Mouse (Mus musculus) erythroblast, embryonic 14.5 days (primary cell): ENCODE results near the gene Pde1a. TPM values are rescaled to one million over a fixed set of nuclear protein-coding genes. Genes with fewer than 3 reads are reported as not detected.

Experiments used
- H3K27me3 ChIP-seq: 2 replicates; pipeline ENCODE4 v1.6.1; 2012; ENCODE audit warnings: inconsistent platforms; ENCODE audit not compliant: control insufficient read depth
- H3K36me3 ChIP-seq: 2 replicates; pipeline ENCODE4 v1.6.1; 2012; ENCODE audit warnings: mild to moderate bottlenecking, inconsistent platforms; ENCODE audit not compliant: control insufficient read depth
- H3K4me1 ChIP-seq: 2 replicates; pipeline ENCODE4 v1.6.1; 2012; ENCODE audit warnings: inconsistent platforms; ENCODE audit not compliant: control insufficient read depth
- H3K4me3 ChIP-seq: replicated peaks from 2 replicates; pipeline ENCODE3; 2012; ENCODE audit warnings: moderate library complexity, mild to moderate bottlenecking, inconsistent platforms
- H3K9me3 ChIP-seq: 2 replicates; pipeline ENCODE4 v1.6.1; 2012; ENCODE audit warnings: low read length, inconsistent platforms, mixed read lengths; ENCODE audit not compliant: control insufficient read depth
- GATA1 ChIP-seq: IDR thresholded peaks from 2 replicates; pipeline ENCODE4 v1.6.1; 2012; ENCODE audit warnings: low read length, inconsistent platforms, mixed read lengths
- TAL1 ChIP-seq: IDR thresholded peaks from 3 replicates; pipeline ENCODE4 v1.6.1; 2012; ENCODE audit warnings: low read length, inconsistent platforms, mixed read lengths
- polyA plus RNA-seq: library from polyadenylated mRNA; stranded (reverse); fragments of >175 nt; gene quantifications from 2 replicates; pipeline ENCODE4 v1.2.3, GENCODE M21; 2012

Pde1a gene
- polyA plus RNA-seq, 1 experiment: not detected

GRCm38 (mm10) chr2:80132677-80133076 lies 3.4 kb upstream of the Pde1a start:
- Histone ChIP-seq H3K36me3 (no peaks in the 10 kb centered on the region), H3K27me3 (no peaks in the 10 kb centered on the region), H3K9me3 (peaks cover 13% of the 10 kb centered on the region), H3K4me3 (no peak overlapping the region), H3K4me1 (no peaks in the 10 kb centered on the region)
- no peak for TF ChIP-seq GATA1
- no peak for TF ChIP-seq TAL1

DNA sequence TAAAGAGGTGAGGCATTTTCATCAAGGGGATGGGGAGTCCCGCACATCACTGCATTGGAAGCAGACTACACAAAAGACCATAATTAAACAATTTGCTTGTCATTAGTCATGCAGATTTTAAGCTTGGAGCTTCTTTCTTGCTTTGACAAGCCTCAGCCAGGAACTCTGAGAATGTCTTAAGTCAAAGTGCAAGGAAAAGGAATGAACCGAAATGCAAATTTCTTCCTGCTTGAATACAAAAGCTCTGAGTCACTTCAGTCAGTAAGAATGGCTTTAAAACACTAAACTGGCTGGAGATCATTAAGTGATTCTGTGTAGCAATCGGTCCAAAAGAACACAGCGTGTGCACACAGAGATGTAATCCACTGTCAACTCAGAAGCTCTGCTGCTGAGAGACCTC lies 2.6 kb downstream of the Pde1a start:
- no peak overlapping the region for H3K4me3 ChIP-seq
- H3K9me3 ChIP-seq: peaks cover 10% of the 10 kb centered on the region
- H3K27me3 ChIP-seq: no peaks in the 10 kb centered on the region
- TF ChIP-seq GATA1: no peak
- no peak for TF ChIP-seq TAL1
- no peaks in the 10 kb centered on the region for H3K36me3 ChIP-seq
- H3K4me1 ChIP-seq: no peaks in the 10 kb centered on the region

DNA sequence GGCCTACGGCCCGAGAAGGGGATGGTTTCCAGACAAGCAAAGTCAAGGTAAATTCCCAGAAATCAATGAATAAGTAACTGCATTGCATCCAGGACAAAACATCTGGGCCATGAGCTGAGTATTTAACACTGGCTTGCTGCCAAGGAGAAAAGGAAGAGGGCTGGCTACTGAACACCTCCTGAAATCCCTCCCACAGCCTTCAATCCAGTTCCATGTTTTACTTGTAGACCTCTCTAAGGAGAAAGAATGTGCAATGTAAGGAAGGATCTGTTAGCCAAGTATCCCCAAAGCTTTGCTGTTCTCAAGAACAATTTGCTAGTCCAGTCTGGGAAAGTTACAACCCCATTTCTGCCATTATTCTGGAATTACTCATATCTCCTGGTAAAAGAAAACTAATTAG lies 42.4 kb downstream of the Pde1a start:
- Histone ChIP-seq H3K4me1 (no peaks in the 10 kb centered on the region), H3K9me3 (no peaks in the 10 kb centered on the region), H3K27me3 (no peaks in the 10 kb centered on the region), H3K36me3 (no peaks in the 10 kb centered on the region), H3K4me3 (no peak overlapping the region)
- TF ChIP-seq TAL1: no peak
- no peak for TF ChIP-seq GATA1

DNA sequence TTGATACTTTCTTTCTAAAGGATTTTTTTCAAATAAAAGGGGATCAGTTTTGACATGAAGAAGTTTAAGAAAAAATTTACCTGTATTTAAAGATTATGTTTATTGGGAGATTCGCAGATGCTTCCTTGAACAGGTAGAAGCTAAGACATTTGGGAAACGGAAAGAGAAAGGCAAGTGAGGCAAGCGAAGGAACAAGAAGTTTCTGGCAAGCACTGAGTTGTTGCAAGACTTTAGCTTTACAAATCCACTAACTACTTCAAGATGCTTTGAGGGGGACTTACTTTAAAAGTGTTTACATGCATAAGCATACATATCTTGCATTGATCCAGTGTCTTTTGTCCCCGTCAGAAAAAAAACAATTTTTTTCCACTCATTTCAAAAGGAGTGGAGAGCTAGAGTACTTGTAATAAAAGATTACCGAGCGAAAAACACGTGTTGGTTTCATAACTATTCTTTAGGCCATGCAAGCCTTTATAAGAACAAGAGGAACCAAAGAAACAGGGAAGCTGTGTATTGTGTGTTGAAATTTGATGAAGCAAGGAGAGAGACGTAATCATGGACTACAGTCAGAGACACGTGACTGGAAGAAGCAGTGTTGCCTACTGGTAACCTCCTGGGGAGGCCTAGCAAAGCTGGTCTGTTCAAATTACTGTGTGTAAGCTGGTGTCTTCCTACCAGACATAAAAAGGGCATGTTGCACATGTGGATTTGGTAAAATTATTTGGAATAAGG lies 49.0 kb downstream of the Pde1a start:
- no peaks in the 10 kb centered on the region for H3K27me3 ChIP-seq
- no peaks in the 10 kb centered on the region for H3K4me1 ChIP-seq
- H3K9me3 ChIP-seq: no peaks in the 10 kb centered on the region; the same call in none of the 2 replicates
- TF ChIP-seq GATA1: no peak
- TF ChIP-seq TAL1: no peak
- no peaks in the 10 kb centered on the region for H3K36me3 ChIP-seq
- no peak overlapping the region for H3K4me3 ChIP-seq

DNA sequence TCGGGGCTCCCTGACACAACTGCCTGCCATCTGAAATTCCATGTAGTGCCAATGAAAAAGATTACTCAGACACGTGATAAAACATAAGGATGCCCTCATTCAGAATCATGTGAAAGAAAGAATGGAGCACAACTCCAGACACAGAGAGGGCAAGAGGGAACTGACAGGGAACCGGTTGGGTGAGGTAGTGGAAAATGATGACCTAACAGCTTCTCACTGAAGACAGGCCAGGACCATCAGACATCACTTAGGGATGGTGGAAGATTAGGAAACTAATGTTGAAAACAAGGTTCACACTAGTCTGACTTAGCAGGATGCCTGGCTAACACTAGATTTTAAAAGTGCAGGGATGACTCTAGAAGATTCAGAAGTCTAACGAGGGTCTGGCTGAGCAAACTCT lies 49.6 kb downstream of the Pde1a start:
- Histone ChIP-seq H3K36me3 (no peaks in the 10 kb centered on the region), H3K27me3 (no peaks in the 10 kb centered on the region)

GRCm38 (mm10) chr2:80076323-80076722 lies 52.9 kb downstream of the Pde1a start:
- Histone ChIP-seq H3K9me3 (no peaks in the 10 kb centered on the region; the same call in none of the 2 replicates), H3K4me3 (no peak overlapping the region), H3K4me1 (no peaks in the 10 kb centered on the region), H3K36me3 (no peaks in the 10 kb centered on the region), H3K27me3 (no peaks in the 10 kb centered on the region)
- TF ChIP-seq GATA1 (no peak), TAL1 (no peak)

More for the DNA sequence above, 49.6 kb downstream of the Pde1a start:
- H3K9me3 ChIP-seq: no peaks in the 10 kb centered on the region; the same call in none of the 2 replicates
- H3K4me3 ChIP-seq: no peak overlapping the region
- H3K4me1 ChIP-seq: no peaks in the 10 kb centered on the region
- no peak for TF ChIP-seq GATA1
- TF ChIP-seq TAL1: no peak

DNA sequence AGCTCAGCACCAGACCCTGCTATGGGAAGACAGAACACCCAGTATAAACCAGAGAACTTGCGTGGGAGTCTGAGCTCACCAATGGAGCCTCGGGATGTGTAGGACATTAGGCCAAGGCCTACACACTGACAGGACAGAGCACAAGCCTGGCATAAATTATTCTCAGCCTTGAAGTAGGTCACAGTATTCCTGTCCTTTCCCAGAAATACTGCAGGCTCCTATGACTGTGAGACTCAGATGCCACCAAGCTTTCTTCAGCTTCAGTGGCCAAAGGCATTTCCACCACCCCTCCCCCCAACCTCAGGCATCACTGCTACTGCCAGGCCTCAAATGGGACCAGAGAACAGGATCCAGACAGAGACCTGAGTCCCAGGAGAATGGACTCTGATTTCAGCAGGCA lies 54.7 kb downstream of the Pde1a start:
- Histone ChIP-seq H3K36me3 (no peaks in the 10 kb centered on the region), H3K4me3 (no peak overlapping the region), H3K27me3 (no peaks in the 10 kb centered on the region), H3K9me3 (no peaks in the 10 kb centered on the region; the same call in none of the 2 replicates), H3K4me1 (no peaks in the 10 kb centered on the region)
- TF ChIP-seq TAL1 (no peak), GATA1 (no peak)

GRCm38 (mm10) chr2:80074046-80074445 lies 55.2 kb downstream of the Pde1a start:
- TF ChIP-seq GATA1 (no peak), TAL1 (no peak)
- no peak overlapping the region for H3K4me3 ChIP-seq
- H3K36me3 ChIP-seq: no peaks in the 10 kb centered on the region
- H3K27me3 ChIP-seq: no peaks in the 10 kb centered on the region
- no peaks in the 10 kb centered on the region for H3K4me1 ChIP-seq
- no peaks in the 10 kb centered on the region; the same call in 1 of the 2 replicates for H3K9me3 ChIP-seq

GRCm38 (mm10) chr2:80073426-80073825 lies 55.8 kb downstream of the Pde1a start:
- no peaks in the 10 kb centered on the region for H3K4me1 ChIP-seq
- no peaks in the 10 kb centered on the region for H3K27me3 ChIP-seq
- TF ChIP-seq GATA1 (no peak), TAL1 (no peak)
- no peak overlapping the region for H3K4me3 ChIP-seq
- H3K36me3 ChIP-seq: no peaks in the 10 kb centered on the region
- no peaks in the 10 kb centered on the region; the same call in 1 of the 2 replicates for H3K9me3 ChIP-seq
